Mouse (Mus musculus) erythroblast, embryonic 14.5 days (primary cell): ENCODE data around the gene 5330417H12Rik.

Experiments used
- GATA1 ChIP-seq: IDR thresholded peaks from 2 replicates; pipeline ENCODE4 v1.6.1; 2012; ENCODE audit warnings: low read length, inconsistent platforms, mixed read lengths
- TAL1 ChIP-seq: IDR thresholded peaks from 3 replicates; pipeline ENCODE4 v1.6.1; 2012; ENCODE audit warnings: low read length, inconsistent platforms, mixed read lengths

GRCm38 (mm10) chr7:107625781-107626180, 820 bp upstream of the 5330417H12Rik start:
- TF ChIP-seq GATA1 (no peak), TAL1 (no peak)
